Mouse (Mus musculus) neural tube, embryonic 13.5 days (tissue): ENCODE data around the gene Sntg2. TPM values are rescaled to one million over a fixed set of nuclear protein-coding genes. Genes with fewer than 3 reads are reported as not detected.
A peak's percentile ranks its signal among the peaks of the same experiment; 100 is the strongest.

Source experiments
- ATAC-seq: fragments of 200-750 bp; cut with Nextera tagmentation; 2 replicates; pipeline ENCODE4 v1.8.0; 2017; ENCODE audit warnings: low read depth, mild to moderate bottlenecking, moderate TSS enrichment, moderate library complexity
- H3K27ac ChIP-seq: fragments of 300-500 bp; sonication (generic); replicated peaks from 2 replicates; pipeline ENCODE4 v1.5.1; 2015; ENCODE audit warnings: moderate library complexity, mild to moderate bottlenecking, inconsistent platforms
- H3K27me3 ChIP-seq: fragments of 300-500 bp; sonication (generic); 2 replicates; pipeline ENCODE4 v1.6.1; 2015; ENCODE audit warnings: mild to moderate bottlenecking, inconsistent platforms
- H3K36me3 ChIP-seq: fragments of 300-500 bp; sonication (generic); 2 replicates; pipeline ENCODE4 v1.6.1; 2015; ENCODE audit warnings: mild to moderate bottlenecking, inconsistent platforms
- H3K4me1 ChIP-seq: fragments of 300-500 bp; sonication (generic); replicated peaks from 2 replicates; pipeline ENCODE4 v1.6.1; 2015; ENCODE audit warnings: inconsistent platforms
- H3K4me2 ChIP-seq: fragments of 300-500 bp; sonication (generic); 2 replicates; pipeline ENCODE4 v1.6.1; 2015; ENCODE audit warnings: inconsistent platforms, mild to moderate bottlenecking, moderate library complexity
- H3K4me3 ChIP-seq: fragments of 300-500 bp; sonication (generic); 2 replicates; pipeline ENCODE4 v1.5.1; 2015; ENCODE audit warnings: mild to moderate bottlenecking, inconsistent platforms
- H3K9ac ChIP-seq: fragments of 300-500 bp; sonication (generic); 2 replicates; pipeline ENCODE4 v1.6.1; 2015; ENCODE audit warnings: moderate library complexity, mild to moderate bottlenecking, inconsistent platforms
- H3K9me3 ChIP-seq: fragments of 300-500 bp; sonication (generic); 2 replicates; pipeline ENCODE4 v1.6.1; 2016; ENCODE audit warnings: inconsistent platforms
- WGBS: fragments of 180-500 bp; shearing (Covaris S2); methylation state at CpG from one replicate; pipeline ENCODE4 v1.1.7; 2015; 5-methylcytosine and 5-hydroxymethylcytosine counted together
- polyA plus RNA-seq: library from polyadenylated mRNA; unstranded; fragments of >200 nt; fragmentation: Nextera tagmentation; extraction: Ambion mirVana; gene quantifications from 2 replicates; pipeline ENCODE4 v1.2.1, GENCODE M21; 2015

Gene Sntg2
- 2.6 and 3.4 TPM in 2 replicates for polyA plus RNA-seq

GRCm38 (mm10) chr12:30372933-30373501, at the start of gene Sntg2:
Sntg2 (minus strand) TSS chr12:30373375.
- H3K36me3 ChIP-seq = no peaks in the 10 kb centered on the region
- H3K4me1 ChIP-seq = peaks cover 14% of the 10 kb centered on the region
- H3K27ac ChIP-seq = no peak within 1 kb of the TSS
- no peaks in the 10 kb centered on the region for H3K9me3 ChIP-seq
- ATAC-seq = peak; percentile 98
- peak within 1 kb of the TSS; percentile 77 for H3K9ac ChIP-seq
- peak within 1 kb of the TSS; percentile 60 for H3K4me3 ChIP-seq
- peaks cover 17% of the 10 kb centered on the region for H3K27me3 ChIP-seq
- under 1% methylated on average over 39 of the region's 39 CpGs for WGBS
- peak within 1 kb of the TSS; percentile 95 for H3K4me2 ChIP-seq

DNA sequence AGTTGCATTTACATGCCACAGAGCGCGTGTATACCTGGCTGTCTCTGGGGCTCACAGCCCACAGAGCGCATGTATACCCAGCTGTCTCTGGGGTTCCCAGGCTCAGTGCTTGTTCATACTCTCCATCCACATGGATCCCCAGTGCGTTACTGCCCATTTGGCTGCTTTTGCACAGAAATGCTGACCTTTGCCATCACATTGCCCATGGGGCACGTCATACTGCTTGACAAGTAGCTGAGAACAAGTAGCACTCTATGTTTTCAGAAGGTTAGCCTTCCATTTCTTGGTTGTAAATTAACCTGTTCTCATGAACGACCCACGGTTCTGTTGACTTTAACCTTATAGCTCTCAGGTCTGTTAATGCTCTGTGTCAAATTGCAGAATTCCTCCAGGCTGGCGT, 43.4 kb upstream of the Sntg2 start:
- ATAC-seq = no peak
- H3K36me3 ChIP-seq = no peaks in the 10 kb centered on the region
- WGBS = 78% methylated on average over 8 of the region's 8 CpGs

DNA sequence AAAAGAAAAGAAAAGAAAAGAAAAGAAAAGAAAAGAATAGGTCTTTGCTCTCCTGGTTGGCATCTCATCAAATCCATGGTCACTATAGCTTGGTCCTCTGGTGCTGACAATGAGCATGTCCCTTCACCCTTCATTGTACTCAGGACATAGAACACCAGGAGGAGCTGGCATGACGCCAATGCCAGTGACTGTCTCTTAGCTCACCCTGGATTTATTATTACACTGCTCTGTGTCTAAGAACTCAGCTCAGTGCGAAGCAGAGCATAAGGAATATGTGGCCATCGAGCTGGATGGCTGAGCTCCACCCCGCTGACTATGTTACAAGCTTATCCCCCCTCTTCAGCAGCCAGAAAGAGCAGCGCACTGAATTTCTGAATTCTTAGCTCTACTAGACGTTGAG, 42.8 kb upstream of the Sntg2 start:
- Histone ChIP-seq H3K4me2 (no peak overlapping the region), H3K4me1 (no peaks in the 10 kb centered on the region), H3K9ac (no peak overlapping the region), H3K27me3 (no peaks in the 10 kb centered on the region), H3K4me3 (no peak overlapping the region), H3K36me3 (no peaks in the 10 kb centered on the region), H3K9me3 (no peaks in the 10 kb centered on the region), H3K27ac (no peak overlapping the region)
- ATAC-seq = no peak
- 65% methylated on average over 6 of the region's 6 CpGs for WGBS

More for the DNA sequence above, 43.4 kb upstream of the Sntg2 start:
- no peak overlapping the region for H3K27ac ChIP-seq
- no peaks in the 10 kb centered on the region for H3K9me3 ChIP-seq
- H3K4me1 ChIP-seq = no peaks in the 10 kb centered on the region
- no peak overlapping the region for H3K9ac ChIP-seq
- no peak overlapping the region for H3K4me2 ChIP-seq
- H3K4me3 ChIP-seq = no peak overlapping the region
- no peaks in the 10 kb centered on the region for H3K27me3 ChIP-seq

DNA sequence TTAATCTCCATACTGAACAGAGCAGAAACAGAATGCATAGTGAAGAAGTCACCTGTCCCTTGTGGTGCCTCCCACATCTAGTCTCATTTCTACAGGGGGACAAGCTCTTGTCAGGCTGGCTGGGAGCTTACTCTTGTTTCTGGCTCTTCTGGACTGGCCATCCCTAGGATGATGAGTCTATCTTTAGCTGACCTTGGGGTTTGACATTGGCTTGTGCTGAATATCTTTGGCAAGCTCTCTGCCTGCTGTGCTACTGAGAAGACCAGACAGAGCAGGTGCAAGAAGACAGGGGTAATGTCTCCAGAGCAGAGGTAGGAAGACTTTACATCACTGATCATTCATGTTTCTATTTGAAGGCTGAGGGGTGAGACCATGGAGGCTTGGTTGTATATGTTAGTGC, 29.5 kb upstream of the Sntg2 start:
- Histone ChIP-seq H3K27ac (no peak overlapping the region), H3K9ac (no peak overlapping the region), H3K4me3 (no peak overlapping the region), H3K27me3 (no peaks in the 10 kb centered on the region), H3K4me2 (no peak overlapping the region), H3K36me3 (no peaks in the 10 kb centered on the region), H3K9me3 (no peaks in the 10 kb centered on the region), H3K4me1 (no peaks in the 10 kb centered on the region)
- no peak for ATAC-seq

DNA sequence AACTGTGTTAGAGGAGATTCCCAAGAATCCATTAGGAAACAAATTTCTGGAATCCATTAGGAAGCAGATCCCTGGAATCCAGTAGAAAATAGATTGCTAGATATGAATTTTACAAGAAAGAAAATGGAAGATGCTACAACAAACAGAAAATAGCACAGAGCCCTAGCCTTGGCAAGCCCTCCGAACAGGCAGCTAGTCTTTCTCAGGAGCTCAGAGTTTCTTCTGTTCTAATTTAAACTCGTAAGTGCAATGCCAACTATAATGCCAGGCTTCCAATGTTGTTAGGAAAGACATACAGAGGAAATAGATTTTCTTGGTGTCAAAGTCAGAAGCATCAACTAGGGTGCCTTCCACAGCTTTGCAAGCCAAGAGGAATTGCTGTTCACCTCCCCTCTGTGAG, 27.4 kb upstream of the Sntg2 start:
- no peaks in the 10 kb centered on the region for H3K9me3 ChIP-seq
- no peak overlapping the region for H3K4me2 ChIP-seq
- H3K36me3 ChIP-seq = no peaks in the 10 kb centered on the region
- 91% methylated on average over 2 of the region's 2 CpGs for WGBS
- no peak for ATAC-seq
- H3K27ac ChIP-seq = no peak overlapping the region
- no peak overlapping the region for H3K4me3 ChIP-seq
- H3K4me1 ChIP-seq = no peaks in the 10 kb centered on the region
- H3K27me3 ChIP-seq = no peaks in the 10 kb centered on the region
- no peak overlapping the region for H3K9ac ChIP-seq

DNA sequence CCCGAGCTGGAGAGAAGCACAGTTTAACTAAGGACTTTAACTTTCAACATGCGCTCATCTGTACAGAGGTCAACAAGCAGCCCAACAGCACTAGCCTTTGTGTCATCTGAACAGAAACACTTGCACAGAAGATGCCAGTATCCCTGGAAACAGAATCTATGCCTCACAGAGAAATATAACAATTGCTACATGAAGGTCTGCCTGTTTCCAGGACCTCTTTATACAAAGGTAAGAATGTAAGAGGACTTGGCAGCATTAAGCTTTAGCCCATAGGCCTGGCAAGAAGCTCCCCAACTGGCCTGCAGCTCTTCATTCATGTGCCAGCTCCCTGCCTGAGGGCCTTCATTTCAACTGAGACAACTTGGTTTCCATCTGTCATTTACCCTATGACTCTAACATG, 26.9 kb upstream of the Sntg2 start:
- no peak overlapping the region for H3K9ac ChIP-seq
- H3K27ac ChIP-seq = no peak overlapping the region
- no peaks in the 10 kb centered on the region for H3K9me3 ChIP-seq
- H3K4me2 ChIP-seq = no peak overlapping the region
- WGBS = 80% methylated on average over 2 of the region's 2 CpGs
- no peaks in the 10 kb centered on the region for H3K4me1 ChIP-seq
- no peaks in the 10 kb centered on the region for H3K27me3 ChIP-seq
- no peaks in the 10 kb centered on the region for H3K36me3 ChIP-seq
- H3K4me3 ChIP-seq = no peak overlapping the region
- no peak for ATAC-seq

GRCm38 (mm10) chr12:30372293-30372692, 882 bp downstream of the Sntg2 start:
- Histone ChIP-seq H3K4me2 (peak overlapping the region; percentile 95), H3K9me3 (no peaks in the 10 kb centered on the region), H3K27ac (no peak overlapping the region), H3K9ac (no peak overlapping the region), H3K27me3 (peaks cover 17% of the 10 kb centered on the region), H3K4me3 (peak overlapping the region; percentile 60), H3K36me3 (no peaks in the 10 kb centered on the region), H3K4me1 (peaks cover 14% of the 10 kb centered on the region)
- 57% methylated on average over 5 of the region's 5 CpGs for WGBS
- ATAC-seq = no peak

GRCm38 (mm10) chr12:30369786-30370185, 3.4 kb downstream of the Sntg2 start:
- WGBS = 11% methylated on average over 6 of the region's 6 CpGs
- no peaks in the 10 kb centered on the region for H3K36me3 ChIP-seq
- H3K4me2 ChIP-seq = no peak overlapping the region
- H3K4me1 ChIP-seq = peaks cover 14% of the 10 kb centered on the region
- H3K27me3 ChIP-seq = peaks cover 17% of the 10 kb centered on the region
- peak; percentile 44; the same call in 1 of the 2 replicates for ATAC-seq
- no peak overlapping the region for H3K9ac ChIP-seq
- no peaks in the 10 kb centered on the region for H3K9me3 ChIP-seq
- no peak overlapping the region for H3K27ac ChIP-seq
- H3K4me3 ChIP-seq = no peak overlapping the region

GRCm38 (mm10) chr12:30369141-30369540, 4.0 kb downstream of the Sntg2 start:
- Histone ChIP-seq H3K4me1 (peaks cover 14% of the 10 kb centered on the region), H3K27ac (no peak overlapping the region), H3K9ac (no peak overlapping the region), H3K27me3 (peaks cover 17% of the 10 kb centered on the region), H3K4me3 (no peak overlapping the region), H3K4me2 (no peak overlapping the region), H3K9me3 (no peaks in the 10 kb centered on the region), H3K36me3 (no peaks in the 10 kb centered on the region)
- no peak for ATAC-seq
- WGBS = 87% methylated on average over 6 of the region's 6 CpGs

GRCm38 (mm10) chr12:30362306-30362705, 10.9 kb downstream of the Sntg2 start:
- Histone ChIP-seq H3K36me3 (no peaks in the 10 kb centered on the region), H3K27ac (no peak overlapping the region), H3K9me3 (no peaks in the 10 kb centered on the region), H3K4me1 (0 out of 2 replicates have a peak, but pooled peaks cover 5% of the 10 kb centered on the region), H3K4me2 (no peak overlapping the region), H3K4me3 (no peak overlapping the region), H3K9ac (no peak overlapping the region), H3K27me3 (no peaks in the 10 kb centered on the region)
- 82% methylated on average over 2 of the region's 2 CpGs for WGBS
- ATAC-seq = no peak

- 41% methylated on average over 6 of the region's 6 CpGs for WGBS
- H3K4me1 ChIP-seq = 0 out of 2 replicates have a peak, but pooled peaks cover 5% of the 10 kb centered on the region
- ATAC-seq = peak; percentile 53; the same call in 1 of the 2 replicates
Observed at GRCm38 (mm10) chr12:30357666-30358065, 15.5 kb downstream of the Sntg2 start.

DNA sequence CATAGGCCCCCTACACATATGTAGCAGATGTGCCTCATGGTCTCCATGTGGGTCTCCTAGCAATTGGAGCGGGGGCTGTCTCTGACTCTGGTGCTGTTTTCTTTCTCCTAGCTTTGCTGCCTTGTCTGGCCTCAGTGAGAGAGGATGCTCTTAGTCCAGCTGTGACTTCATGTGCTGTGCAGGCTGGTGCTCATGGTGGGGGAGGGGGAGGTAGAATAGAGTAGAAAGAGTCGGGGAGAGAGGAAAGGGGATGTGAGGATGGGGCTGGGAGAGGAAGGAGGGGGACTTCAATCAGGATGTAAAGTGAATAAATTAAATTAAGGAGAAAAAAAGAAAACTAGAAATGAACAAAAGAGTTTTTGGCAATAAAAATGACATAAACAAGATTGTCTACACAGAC, 20.8 kb downstream of the Sntg2 start:
- Histone ChIP-seq H3K9me3 (no peaks in the 10 kb centered on the region), H3K36me3 (no peaks in the 10 kb centered on the region), H3K27ac (no peak overlapping the region), H3K4me1 (0 out of 2 replicates have a peak, but pooled peaks cover under 1% of the 10 kb centered on the region), H3K27me3 (no peaks in the 10 kb centered on the region), H3K9ac (no peak overlapping the region), H3K4me3 (no peak overlapping the region), H3K4me2 (no peak overlapping the region)
- 72% methylated on average over 2 of the region's 2 CpGs for WGBS
- ATAC-seq = no peak

More at GRCm38 (mm10) chr12:30357666-30358065, 15.5 kb downstream of the Sntg2 start:
- H3K9ac ChIP-seq = no peak overlapping the region
- H3K4me3 ChIP-seq = no peak overlapping the region
- no peak overlapping the region for H3K4me2 ChIP-seq
- H3K9me3 ChIP-seq = no peaks in the 10 kb centered on the region
- no peaks in the 10 kb centered on the region for H3K27me3 ChIP-seq
- H3K27ac ChIP-seq = no peak overlapping the region; the same call in 1 of the 2 replicates
- no peaks in the 10 kb centered on the region for H3K36me3 ChIP-seq

DNA sequence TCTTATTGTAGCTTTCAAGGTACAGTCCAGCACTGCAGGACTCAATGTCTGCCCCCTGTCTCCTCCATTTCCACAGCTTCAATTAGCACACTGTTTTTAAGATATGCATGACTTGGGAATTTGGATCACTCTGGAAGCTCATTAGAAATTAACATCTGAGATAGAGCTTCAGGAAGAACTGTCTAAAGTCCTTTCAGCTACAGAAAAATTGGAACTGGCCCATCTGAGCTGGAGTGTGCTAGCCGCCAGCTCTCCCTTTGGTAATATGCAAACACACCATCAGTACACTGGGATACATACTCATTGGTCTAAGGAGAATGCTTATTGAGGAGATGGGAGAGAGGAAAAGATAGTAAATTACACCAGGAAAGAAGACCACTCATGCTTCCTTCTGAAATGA, 25.1 kb downstream of the Sntg2 start:
- Histone ChIP-seq H3K36me3 (no peaks in the 10 kb centered on the region), H3K4me2 (no peak overlapping the region), H3K4me1 (0 out of 2 replicates have a peak, but pooled peaks cover 7% of the 10 kb centered on the region), H3K9me3 (no peaks in the 10 kb centered on the region), H3K27ac (no peak overlapping the region), H3K27me3 (no peaks in the 10 kb centered on the region), H3K9ac (no peak overlapping the region), H3K4me3 (no peak overlapping the region)
- ATAC-seq = no peak
- WGBS = 86% methylated on average over 1 of the region's 1 CpGs
